Mouse (Mus musculus): ENCODE results near the gene Slc12a6. TPM values are rescaled to one million over a fixed set of nuclear protein-coding genes. Genes with fewer than 3 reads are reported as not detected.

The Slc12a6 gene
- polyA plus RNA-seq, 1 experiment from 2014 or later = 26.9 TPM

DNA sequence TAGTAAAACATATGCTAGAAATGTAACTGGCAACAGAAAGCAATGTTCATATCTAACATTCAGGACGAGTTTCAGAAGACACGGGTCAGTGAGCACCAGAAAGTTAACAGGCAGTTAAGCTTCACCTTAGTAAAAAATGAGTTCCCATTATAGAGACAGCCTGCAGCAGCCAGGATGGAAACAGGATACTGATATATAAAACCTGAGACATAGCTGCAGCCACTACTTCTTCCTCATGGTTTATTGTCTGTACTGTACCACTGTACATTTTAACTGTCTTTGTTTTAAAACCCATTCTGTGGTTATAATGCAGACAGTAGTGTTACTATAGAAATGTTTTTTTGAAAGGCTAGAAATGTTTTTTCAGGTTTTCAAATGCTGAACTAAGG, 95.2 kb downstream of the Slc12a6 start:
- no peak overlapping the region for H3K4me2 ChIP-seq (ENCODE audit: low read depth, low read length)
- no peaks in the 10 kb centered on the region for H3K9me3 ChIP-seq (ENCODE audit: control insufficient read depth, low read length)
- 87% methylated on average over 2 of the region's 2 CpGs for WGBS
- H3K27me3 ChIP-seq (ENCODE audit: control insufficient read depth, insufficient read depth, low read length) = no peaks in the 10 kb centered on the region
- no peak overlapping the region for H3K4me3 ChIP-seq (ENCODE audit: low read depth, low read length)
- H3K36me3 ChIP-seq (ENCODE audit: control insufficient read depth, insufficient read depth, low read length) = peaks cover 56% of the 10 kb centered on the region
- no peak overlapping the region for H3K9ac ChIP-seq (replicated peaks; ENCODE audit: low read depth, low read length)
- ATAC-seq (ENCODE audit: low read depth) = no peak
- no peak overlapping the region for H3K27ac ChIP-seq (ENCODE audit: low read depth, low read length)
- no peaks in the 10 kb centered on the region for H3K4me1 ChIP-seq (ENCODE audit: control insufficient read depth, insufficient read depth, low read length)

DNA sequence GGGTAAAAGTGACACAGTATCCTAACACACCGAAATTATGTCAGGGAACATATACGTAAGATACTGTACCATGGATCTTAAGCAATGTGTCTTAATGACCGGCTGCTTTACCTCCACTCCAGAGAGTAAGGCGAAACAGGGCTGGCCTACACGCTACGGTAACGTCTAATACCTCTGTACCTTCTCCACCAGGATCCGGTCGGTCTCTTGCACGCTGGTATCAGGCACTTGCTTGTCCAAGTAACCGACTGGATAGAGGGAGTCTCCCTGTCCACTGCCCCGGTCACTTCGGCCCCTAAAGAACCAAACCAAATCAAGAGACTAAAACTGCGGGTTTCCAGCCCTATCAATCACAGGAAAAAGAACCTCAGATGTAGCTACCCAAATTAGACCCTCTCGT, 101.6 kb downstream of the Slc12a6 start:
- Histone ChIP-seq H3K27ac (ENCODE audit: low read depth, low read length) (peak overlapping the region; percentile 85; the same call in 1 of the 2 replicates), H3K27me3 (ENCODE audit: control insufficient read depth, insufficient read depth, low read length) (no peaks in the 10 kb centered on the region), H3K4me3 (ENCODE audit: low read depth, low read length) (peak overlapping the region; percentile 58), H3K4me1 (ENCODE audit: control insufficient read depth, insufficient read depth, low read length) (peaks cover 11% of the 10 kb centered on the region; the same call in 1 of the 2 replicates), H3K4me2 (ENCODE audit: low read depth, low read length) (peak overlapping the region; percentile 77), H3K36me3 (ENCODE audit: control insufficient read depth, insufficient read depth, low read length) (peaks cover 7% of the 10 kb centered on the region), H3K9me3 (ENCODE audit: control insufficient read depth, low read length) (no peaks in the 10 kb centered on the region), H3K9ac (replicated peaks; ENCODE audit: low read depth, low read length) (peak overlapping the region; percentile 51)
- ATAC-seq (ENCODE audit: low read depth) = peak; percentile 64; the same call in 1 of the 2 replicates
- WGBS = 23% methylated on average over 15 of the region's 15 CpGs

- Histone ChIP-seq H3K4me1 (ENCODE audit: control insufficient read depth, insufficient read depth, low read length) (peaks cover 11% of the 10 kb centered on the region; the same call in 1 of the 2 replicates), H3K27me3 (ENCODE audit: control insufficient read depth, insufficient read depth, low read length) (no peaks in the 10 kb centered on the region), H3K4me2 (ENCODE audit: low read depth, low read length) (peak within 1 kb of the TSS; percentile 77), H3K4me3 (ENCODE audit: low read depth, low read length) (peak within 1 kb of the TSS; percentile 58), H3K9ac (replicated peaks; ENCODE audit: low read depth, low read length) (peak within 1 kb of the TSS; percentile 51), H3K36me3 (ENCODE audit: control insufficient read depth, insufficient read depth, low read length) (0 out of 2 replicates have a peak, but pooled peaks cover 3% of the 10 kb centered on the region), H3K9me3 (ENCODE audit: control insufficient read depth, low read length) (no peaks in the 10 kb centered on the region), H3K27ac (ENCODE audit: low read depth, low read length) (peak within 1 kb of the TSS; percentile 85)
- WGBS = 2% methylated on average over 46 of the region's 46 CpGs
- ATAC-seq (ENCODE audit: low read depth) = peak; percentile 92
Observed at GRCm38 (mm10) chr2:112367726-112368673, 102.4 kb downstream of the Slc12a6 start, which contains the start of gene Emc4. TSS of gene Emc4 (minus strand) at chr2:112368027.

DNA sequence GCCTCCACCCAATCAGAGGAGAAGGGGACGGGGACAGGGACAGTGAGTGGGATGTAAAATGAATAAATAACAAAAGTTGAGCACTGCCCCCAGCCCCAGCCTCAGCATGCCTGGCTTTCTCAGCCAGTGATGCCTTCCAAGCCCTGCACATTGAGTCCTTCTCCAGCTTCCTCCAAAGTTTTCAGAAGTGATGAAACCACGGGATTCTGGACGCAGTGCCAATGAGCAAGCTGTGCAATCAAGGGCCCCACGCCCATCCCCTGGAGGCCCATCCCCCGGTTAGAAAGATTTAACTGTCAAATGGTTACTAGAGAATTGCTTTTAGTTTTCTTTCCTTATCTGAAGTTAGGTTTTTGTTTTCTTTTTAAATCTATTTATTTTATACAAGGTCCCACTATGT, 104.3 kb downstream of the Slc12a6 start:
- Histone ChIP-seq H3K4me1 (ENCODE audit: control insufficient read depth, insufficient read depth, low read length) (peaks cover 11% of the 10 kb centered on the region; the same call in 1 of the 2 replicates), H3K27me3 (ENCODE audit: control insufficient read depth, insufficient read depth, low read length) (no peaks in the 10 kb centered on the region), H3K4me3 (ENCODE audit: low read depth, low read length) (no peak overlapping the region), H3K27ac (ENCODE audit: low read depth, low read length) (no peak overlapping the region), H3K4me2 (ENCODE audit: low read depth, low read length) (no peak overlapping the region), H3K36me3 (ENCODE audit: control insufficient read depth, insufficient read depth, low read length) (no peaks in the 10 kb centered on the region), H3K9ac (replicated peaks; ENCODE audit: low read depth, low read length) (no peak overlapping the region), H3K9me3 (ENCODE audit: control insufficient read depth, low read length) (no peaks in the 10 kb centered on the region)
- WGBS = 69% methylated on average over 5 of the region's 5 CpGs
- no peak for ATAC-seq (ENCODE audit: low read depth)

- no peak for ATAC-seq (ENCODE audit: low read depth)
- no peaks in the 10 kb centered on the region for H3K27me3 ChIP-seq (ENCODE audit: control insufficient read depth, insufficient read depth, low read length)
Observed at GRCm38 (mm10) chr2:112373141-112373540, 107.5 kb downstream of the Slc12a6 start.

DNA sequence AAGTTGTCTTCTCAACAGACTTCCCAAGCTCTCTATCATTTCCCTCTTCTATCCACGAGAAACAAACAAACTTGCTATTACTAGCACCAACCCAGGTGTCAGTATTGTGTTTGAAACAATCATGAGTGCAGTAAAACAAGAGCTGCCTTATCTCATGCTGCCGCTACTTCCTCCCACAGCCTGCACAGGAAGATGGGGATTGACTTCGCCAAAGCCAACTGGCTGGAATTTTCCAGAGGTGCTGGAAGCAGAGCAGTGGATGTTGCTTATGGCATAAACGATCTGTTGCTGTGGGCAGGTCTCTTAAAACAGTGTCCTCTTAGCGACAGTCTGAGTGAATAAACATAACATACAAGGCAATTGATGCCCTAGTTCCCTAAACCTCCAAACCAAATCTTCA, 109.0 kb downstream of the Slc12a6 start:
- H3K36me3 ChIP-seq (ENCODE audit: control insufficient read depth, insufficient read depth, low read length) = no peaks in the 10 kb centered on the region

More at GRCm38 (mm10) chr2:112373141-112373540, 107.5 kb downstream of the Slc12a6 start:
- H3K4me2 ChIP-seq (ENCODE audit: low read depth, low read length) = no peak overlapping the region
- H3K4me3 ChIP-seq (ENCODE audit: low read depth, low read length) = no peak overlapping the region
- WGBS = 58% methylated on average over 4 of the region's 4 CpGs
- no peaks in the 10 kb centered on the region for H3K36me3 ChIP-seq (ENCODE audit: control insufficient read depth, insufficient read depth, low read length)
- no peaks in the 10 kb centered on the region for H3K9me3 ChIP-seq (ENCODE audit: control insufficient read depth, low read length)
- no peaks in the 10 kb centered on the region for H3K4me1 ChIP-seq (ENCODE audit: control insufficient read depth, insufficient read depth, low read length)
- H3K27ac ChIP-seq (ENCODE audit: low read depth, low read length) = no peak overlapping the region
- no peak overlapping the region for H3K9ac ChIP-seq (replicated peaks; ENCODE audit: low read depth, low read length)

DNA sequence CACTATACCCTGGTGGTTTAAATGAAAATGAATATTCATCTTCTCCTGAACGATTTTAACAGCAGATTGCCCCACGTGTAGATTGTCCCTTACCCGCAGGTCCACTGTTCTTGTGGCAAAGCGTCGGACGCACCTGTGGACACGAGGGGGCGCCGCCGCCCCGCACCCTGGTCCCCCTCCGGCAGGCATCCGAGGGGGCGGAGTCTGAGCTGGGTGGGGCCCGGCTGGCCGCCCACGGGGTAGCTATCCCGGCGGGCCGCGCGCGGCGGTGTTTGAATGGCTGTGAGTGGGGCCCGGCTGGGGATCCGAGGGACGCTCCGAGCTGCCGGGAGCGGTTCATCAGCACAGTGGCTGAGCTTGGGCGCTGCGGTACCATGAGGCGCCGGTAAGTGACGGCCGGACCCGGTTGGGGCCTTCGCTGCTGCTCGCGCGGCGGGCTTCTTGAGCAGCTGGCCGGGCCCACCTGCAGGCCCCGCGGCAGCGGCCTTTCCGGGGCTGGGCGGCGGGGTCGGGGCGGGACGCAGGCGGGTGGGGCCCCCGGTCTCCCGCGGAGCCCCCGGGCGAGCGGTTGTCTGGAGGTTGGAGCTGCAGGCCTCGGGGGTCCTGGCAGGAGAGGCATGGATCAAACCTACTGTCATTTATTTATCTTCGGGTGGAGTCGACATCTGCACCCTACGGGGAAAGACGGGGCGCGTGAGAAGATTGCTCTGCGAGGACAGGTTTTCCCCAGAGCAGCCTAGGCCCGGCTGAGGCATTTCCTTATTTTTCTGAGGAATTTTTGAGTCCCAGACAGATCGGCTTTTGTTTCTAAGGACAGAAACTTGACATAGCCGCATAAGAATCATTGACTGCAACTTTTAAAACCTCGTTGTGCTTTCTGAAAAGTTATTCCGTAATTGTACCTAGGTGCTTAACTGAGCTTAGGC, 113.6 kb downstream of the Slc12a6 start, which contains the start of gene Katnbl1:
Gene Katnbl1, plus strand, starts transcription at position 239 of the 926 bp plus-strand sequence.
- no peaks in the 10 kb centered on the region for H3K36me3 ChIP-seq (ENCODE audit: control insufficient read depth, insufficient read depth, low read length)
- H3K4me3 ChIP-seq (ENCODE audit: low read depth, low read length) = peak within 1 kb of the TSS; percentile 93
- H3K4me1 ChIP-seq (ENCODE audit: control insufficient read depth, insufficient read depth, low read length) = peaks cover 9% of the 10 kb centered on the region
- H3K27me3 ChIP-seq (ENCODE audit: control insufficient read depth, insufficient read depth, low read length) = no peaks in the 10 kb centered on the region
- H3K9ac ChIP-seq (replicated peaks; ENCODE audit: low read depth, low read length) = peak within 1 kb of the TSS; percentile 98
- H3K27ac ChIP-seq (ENCODE audit: low read depth, low read length) = peak within 1 kb of the TSS; percentile 65
- ATAC-seq (ENCODE audit: low read depth) = peak; percentile 99
- WGBS = under 1% methylated on average over 59 of the region's 72 CpGs
- no peaks in the 10 kb centered on the region for H3K9me3 ChIP-seq (ENCODE audit: control insufficient read depth, low read length)
- H3K4me2 ChIP-seq (ENCODE audit: low read depth, low read length) = peak within 1 kb of the TSS; percentile 78

More for the DNA sequence above, 109.0 kb downstream of the Slc12a6 start:
- no peak for ATAC-seq (ENCODE audit: low read depth)
- Histone ChIP-seq H3K4me2 (ENCODE audit: low read depth, low read length) (no peak overlapping the region), H3K4me1 (ENCODE audit: control insufficient read depth, insufficient read depth, low read length) (no peaks in the 10 kb centered on the region), H3K27me3 (ENCODE audit: control insufficient read depth, insufficient read depth, low read length) (no peaks in the 10 kb centered on the region), H3K9me3 (ENCODE audit: control insufficient read depth, low read length) (no peaks in the 10 kb centered on the region), H3K4me3 (ENCODE audit: low read depth, low read length) (no peak overlapping the region), H3K9ac (replicated peaks; ENCODE audit: low read depth, low read length) (no peak overlapping the region), H3K27ac (ENCODE audit: low read depth, low read length) (no peak overlapping the region)
- 56% methylated on average over 5 of the region's 5 CpGs for WGBS

DNA sequence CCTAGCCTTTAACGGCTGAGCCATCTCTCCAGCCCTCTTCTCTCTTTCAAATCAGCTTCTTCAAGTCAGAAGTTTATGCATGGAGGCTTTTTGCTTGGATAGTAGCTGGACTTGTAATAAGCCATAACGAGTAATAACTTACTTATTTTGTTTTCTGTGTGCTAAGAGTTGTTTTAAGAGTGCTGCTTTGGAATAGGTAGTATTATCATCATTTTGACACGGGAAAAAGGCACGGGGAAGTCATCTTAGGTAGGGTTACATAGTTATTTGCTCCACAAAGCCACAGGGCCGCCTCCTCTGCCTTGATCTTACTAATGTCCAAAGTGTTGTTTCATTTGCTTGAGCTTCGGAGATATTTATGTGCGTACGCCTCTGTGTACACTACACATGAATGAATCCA, 114.5 kb downstream of the Slc12a6 start:
- ATAC-seq (ENCODE audit: low read depth) = no peak
- no peaks in the 10 kb centered on the region for H3K36me3 ChIP-seq (ENCODE audit: control insufficient read depth, insufficient read depth, low read length)
- WGBS = 48% methylated on average over 8 of the region's 8 CpGs
- peak overlapping the region; percentile 98; the same call in 1 of the 2 replicates for H3K9ac ChIP-seq (replicated peaks; ENCODE audit: low read depth, low read length)
- H3K4me1 ChIP-seq (ENCODE audit: control insufficient read depth, insufficient read depth, low read length) = peaks cover 9% of the 10 kb centered on the region
- H3K4me2 ChIP-seq (ENCODE audit: low read depth, low read length) = peak overlapping the region; percentile 78
- H3K9me3 ChIP-seq (ENCODE audit: control insufficient read depth, low read length) = no peaks in the 10 kb centered on the region
- no peaks in the 10 kb centered on the region for H3K27me3 ChIP-seq (ENCODE audit: control insufficient read depth, insufficient read depth, low read length)
- peak overlapping the region; percentile 93 for H3K4me3 ChIP-seq (ENCODE audit: low read depth, low read length)
- no peak overlapping the region for H3K27ac ChIP-seq (ENCODE audit: low read depth, low read length)

Data from neural tube, embryonic 14.5 days (tissue).